Mouse (Mus musculus): ENCODE results near the gene Prc1. TPM values are rescaled to one million over a fixed set of nuclear protein-coding genes. Genes with fewer than 3 reads are reported as not detected.

The Prc1 gene
- total and polyA plus RNA-seq, 3 experiments = 52.5 to 83.0 (median 75.6) TPM

DNA sequence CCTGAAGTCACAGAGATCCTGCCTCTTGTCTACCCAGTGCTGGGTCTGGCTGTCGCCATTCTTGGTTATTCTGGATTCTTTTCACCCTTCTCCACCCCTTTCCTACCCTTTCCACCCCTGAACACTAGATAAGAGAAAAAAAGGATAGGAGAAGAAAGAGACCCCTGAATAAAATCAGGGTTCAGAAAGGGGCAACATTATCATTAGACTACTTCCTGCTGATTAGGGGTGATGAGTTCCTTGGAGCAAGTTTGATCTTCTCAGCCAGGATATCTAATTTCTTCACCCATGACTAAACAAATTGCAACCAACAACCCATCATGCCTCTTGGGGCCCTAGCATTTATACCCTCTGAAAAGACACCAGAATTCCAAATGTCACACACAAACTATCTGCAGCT lies 26.5 kb upstream of the Prc1 start:
- dilution Hi-C loops (cut with MboI; ENCODE audit: extremely low pct_ligation_motif_present, extremely low pct_unique_long_range_greater_than_20kb, low sequenced_read_pairs) = no loop called here
- in situ Hi-C loops (cut with MboI; ENCODE audit: low pct_ligation_motif_present, low pct_unique_long_range_greater_than_20kb, low sequenced_read_pairs) = loop anchor here (25.0 kb wide), 1 partner anchor 255 kb away; the partner anchor contains the start of gene Zfp710
- Histone ChIP-seq H3K9ac (ENCODE audit: insufficient read depth, low read depth) (no peak overlapping the region), H3K4me3 (replicated peaks in 1 of 3; ENCODE audit: low read depth in 2 of 3, low read length in 2 of 3, poor library complexity in 1 of 3) (no peak overlapping the region), H3K36me3 (replicated peaks in 1 of 2; ENCODE audit: control insufficient read depth in 1 of 2, insufficient read depth in 1 of 2, low read length in 1 of 2) (peaks cover 37 to 56% of the 10 kb centered on the region in 2 experiments), H3K79me2 (replicated peaks; ENCODE audit: control insufficient read depth, extremely low read depth, insufficient read depth, poor library complexity, severe bottlenecking) (peaks cover 26% of the 10 kb centered on the region), H3K27me3 (replicated peaks) (no peaks in the 10 kb centered on the region), H3K9me3 (replicated peaks; ENCODE audit: low read length) (no peaks in the 10 kb centered on the region), H3K27ac (ENCODE audit: insufficient read depth, low read depth) (no peak overlapping the region), H3K4me1 (ENCODE audit: control insufficient read depth in 1 of 2, insufficient read depth in 2 of 2) (peaks cover 9 to 40% of the 10 kb centered on the region in 2 experiments; a peak in 3 of 4 replicates), H3K4me2 (ENCODE audit: insufficient read depth, low read depth, poor library complexity, severe bottlenecking) (no peak overlapping the region)
- DNase-seq (ENCODE audit: extremely low read depth) = no peak
- TF ChIP-seq JUND (conservative IDR thresholded peaks at IDR 0.05; ENCODE audit: low read depth, low read length) (no peak), HCFC1 (IDR thresholded peaks at IDR 0.05; ENCODE audit: low read depth, low read length) (no peak), SIN3A (IDR thresholded peaks at IDR 0.05; ENCODE audit: low read length) (no peak), TBP (conservative IDR thresholded peaks at IDR 0.05; ENCODE audit: low read depth, low read length) (no peak), RCOR1 (conservative IDR thresholded peaks at IDR 0.05; ENCODE audit: low read depth, low read length) (no peak), ELF1 (IDR thresholded peaks at IDR 0.05; ENCODE audit: low read depth, low read length) (no peak)

DNA sequence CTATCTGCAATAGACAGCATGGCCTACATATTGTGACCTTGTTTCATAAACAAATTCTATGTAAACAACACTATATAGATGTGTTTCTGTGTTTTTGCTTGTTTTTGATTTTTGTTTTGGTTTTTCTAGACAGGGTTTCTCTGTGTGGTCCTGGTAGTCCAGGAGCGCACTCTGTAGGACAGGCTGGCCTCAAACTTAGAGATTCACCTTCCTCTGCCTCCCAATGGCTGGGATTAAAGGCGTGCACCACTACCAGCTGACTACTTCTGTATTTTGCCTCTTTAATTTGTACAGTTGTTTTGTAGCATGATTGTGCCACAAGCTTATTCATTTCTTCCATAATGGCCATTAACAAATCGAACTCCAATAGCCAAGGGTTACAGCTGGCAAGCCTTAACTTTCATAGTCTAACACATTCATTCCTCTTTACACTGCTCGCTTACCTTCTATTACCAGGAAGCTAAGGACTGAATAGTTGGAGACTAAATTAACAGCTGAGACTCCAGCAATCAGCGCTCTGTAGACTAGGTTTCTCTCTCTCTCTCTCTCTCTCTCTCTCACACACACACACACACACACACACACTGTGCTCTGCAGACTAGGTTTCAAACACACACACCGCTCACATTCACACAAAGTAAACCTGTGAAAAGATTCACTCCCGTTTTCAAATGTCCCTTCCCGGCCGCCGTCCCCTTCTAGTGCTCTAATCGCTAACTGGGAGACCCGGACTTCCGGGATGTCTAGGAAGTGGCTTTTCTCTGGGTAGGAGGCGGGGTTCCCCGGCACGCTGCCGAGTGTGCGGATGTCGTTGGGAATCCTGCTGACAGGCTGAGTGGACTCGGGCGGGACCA lies 25.1 kb upstream of the Prc1 start, which contains the start of gene Vps33b:
Gene Vps33b (plus strand): TSS at position 753 of the 854 bp plus-strand sequence.
- H3K9me3 ChIP-seq (replicated peaks; ENCODE audit: low read length) = no peaks in the 10 kb centered on the region
- peak within 1 kb of the TSS; percentile 86 to 99 (median 97) for H3K4me3 ChIP-seq (replicated peaks in 1 of 3; ENCODE audit: low read depth in 2 of 3, low read length in 2 of 3, poor library complexity in 1 of 3)
- no peak for TF ChIP-seq MEF2A (IDR thresholded peaks at IDR 0.05; ENCODE audit: borderline replicate concordance, low read depth, low read length)
- TF ChIP-seq MXI1 (IDR thresholded peaks at IDR 0.05; ENCODE audit: low read depth, low read length) = peak; percentile 98
- TF ChIP-seq BHLHE40 (IDR thresholded peaks at IDR 0.05; ENCODE audit: low read depth, low read length) = peak; percentile 78
- TF ChIP-seq ELF1 (IDR thresholded peaks at IDR 0.05; ENCODE audit: low read depth, low read length) = peak; percentile 99
- TF ChIP-seq ZC3H11A (IDR thresholded peaks at IDR 0.05; ENCODE audit: low read depth, low read length) = no peak
- TF ChIP-seq MYC (IDR thresholded peaks at IDR 0.05; ENCODE audit: low read depth, low read length) = peak; percentile 71
- TF ChIP-seq HCFC1 (IDR thresholded peaks at IDR 0.05; ENCODE audit: low read depth, low read length) = peak; percentile 85
- TF ChIP-seq CTCF (conservative IDR thresholded peaks at IDR 0.05 in 1 of 2, IDR thresholded peaks at IDR 0.05 in 1 of 2; ENCODE audit: low read depth in 2 of 2, low read length in 2 of 2) = no peak
- no peak for TF ChIP-seq MAFK (IDR thresholded peaks at IDR 0.05; ENCODE audit: insufficient replicate concordance, low read length)
- no peak for TF ChIP-seq CHD1 (IDR thresholded peaks at IDR 0.05; ENCODE audit: low read depth, low read length)
- peak; percentile 97 for TF ChIP-seq SIN3A (IDR thresholded peaks at IDR 0.05; ENCODE audit: low read length)
- TF ChIP-seq IRF4 (IDR thresholded peaks at IDR 0.05; ENCODE audit: low read depth, low read length) = peak; percentile 69; the same call in 1 of the 2 replicates
- TF ChIP-seq POLR2AphosphoS2 (IDR thresholded peaks at IDR 0.05; ENCODE audit: low read depth, low read length) = no peak
- peak; percentile 88 for TF ChIP-seq POLR2A (IDR thresholded peaks at IDR 0.05; ENCODE audit: low read depth, low read length)
- peak; percentile 72; the same call in 1 of the 2 replicates for TF ChIP-seq MAX (IDR thresholded peaks at IDR 0.05; ENCODE audit: low read length)
- no peak for TF ChIP-seq NRF1 (IDR thresholded peaks at IDR 0.05; ENCODE audit: low read depth, low read length)
- TF ChIP-seq NELFE (IDR thresholded peaks at IDR 0.05; ENCODE audit: low read depth, low read length) = peak; percentile 61; the same call in 1 of the 2 replicates
- TF ChIP-seq TCF12 (IDR thresholded peaks at IDR 0.05; ENCODE audit: low read depth, low read length) = peak; percentile 58; the same call in 1 of the 2 replicates
- no peak for TF ChIP-seq EP300 (IDR thresholded peaks at IDR 0.05; ENCODE audit: low read length)
- peak; percentile 20; the same call in 1 of the 2 replicates for TF ChIP-seq ETS1 (conservative IDR thresholded peaks at IDR 0.05; ENCODE audit: low read depth, low read length)
- H3K27ac ChIP-seq (ENCODE audit: insufficient read depth, low read depth) = peak within 1 kb of the TSS; percentile 51; the same call in 1 of the 2 replicates
- peak within 1 kb of the TSS; percentile 98 for H3K4me2 ChIP-seq (ENCODE audit: insufficient read depth, low read depth, poor library complexity, severe bottlenecking)
- dilution Hi-C loops (cut with MboI; ENCODE audit: extremely low pct_ligation_motif_present, extremely low pct_unique_long_range_greater_than_20kb, low sequenced_read_pairs) (no loop called here), in situ Hi-C loops (cut with MboI; ENCODE audit: low pct_ligation_motif_present, low pct_unique_long_range_greater_than_20kb, low sequenced_read_pairs) (loop anchor here (25.0 kb wide), 1 partner anchor 257 kb away; the partner anchor contains the start of gene Zfp710)
- H3K27me3 ChIP-seq (replicated peaks) = no peaks in the 10 kb centered on the region
- peaks cover 6 to 35% of the 10 kb centered on the region in 2 experiments; a peak in 3 of 4 replicates for H3K4me1 ChIP-seq (ENCODE audit: control insufficient read depth in 1 of 2, insufficient read depth in 2 of 2)
- H3K79me2 ChIP-seq (replicated peaks; ENCODE audit: control insufficient read depth, extremely low read depth, insufficient read depth, poor library complexity, severe bottlenecking) = peaks cover 18% of the 10 kb centered on the region
- peak within 1 kb of the TSS; percentile 83 for H3K9ac ChIP-seq (ENCODE audit: insufficient read depth, low read depth)
- peak; percentile 95 for DNase-seq (ENCODE audit: extremely low read depth)
- peaks cover 36 to 58% of the 10 kb centered on the region in 2 experiments for H3K36me3 ChIP-seq (replicated peaks in 1 of 2; ENCODE audit: control insufficient read depth in 1 of 2, insufficient read depth in 1 of 2, low read length in 1 of 2)

All from CH12.LX (cell line).